Mouse (Mus musculus): Measurements from ENCODE around the gene Terb2.

- TF ChIP-seq EP300 (optimal IDR thresholded peaks at IDR 0.05) (no peak), CTCF (IDR thresholded peaks at IDR 0.05; ENCODE audit: low read depth) (no peak)
These were observed 31.6 kb upstream of the Terb2 start for GRCm38 (mm10) chr2:122154479-122154878.
